Mouse (Mus musculus) midbrain, embryonic 10.5 days (tissue): ENCODE data around the gene Paox. TPM values are rescaled to one million over a fixed set of nuclear protein-coding genes. Genes with fewer than 3 reads are reported as not detected.

Experiments used
- DNase-seq: peaks from one replicate; pipeline ENCODE4 v3.0.0-alpha.2; 2017; ENCODE audit warnings: low spot score
- H3K27ac ChIP-seq: fragments of 300-500 bp; sonication (generic); replicated peaks from 2 replicates; pipeline ENCODE4 v1.5.1; 2016; ENCODE audit warnings: mild to moderate bottlenecking
- H3K27me3 ChIP-seq: fragments of 300-500 bp; sonication (generic); 2 replicates; pipeline ENCODE4 v1.6.1; 2016; ENCODE audit warnings: low read depth, mild to moderate bottlenecking; ENCODE audit not compliant: poor library complexity, severe bottlenecking
- H3K36me3 ChIP-seq: fragments of 300-500 bp; sonication (generic); 2 replicates; pipeline ENCODE4 v1.6.1; 2016; ENCODE audit warnings: mild to moderate bottlenecking, moderate library complexity
- H3K4me1 ChIP-seq: fragments of 300-500 bp; sonication (generic); 2 replicates; pipeline ENCODE4 v1.6.1; 2016
- H3K4me3 ChIP-seq: fragments of 300-500 bp; sonication (generic); 2 replicates; pipeline ENCODE4 v1.5.1; 2016; ENCODE audit warnings: mild to moderate bottlenecking, moderate library complexity
- H3K9me3 ChIP-seq: fragments of 300-500 bp; sonication (generic); replicated peaks from 2 replicates; pipeline ENCODE4 v1.6.1; 2016; ENCODE audit warnings: mild to moderate bottlenecking
- WGBS: fragments of 180-500 bp; shearing (Covaris S2); methylation state at CpG from one replicate; pipeline ENCODE4 v1.1.7; 2016; 5-methylcytosine and 5-hydroxymethylcytosine counted together
- polyA plus RNA-seq: library from polyadenylated mRNA; unstranded; fragments of >200 nt; fragmentation: Nextera tagmentation; extraction: Ambion mirVana; gene quantifications from 2 replicates; pipeline ENCODE4 v1.2.1, GENCODE M21; 2016

Paox gene
- polyA plus RNA-seq, 1 experiment from 2014 or later = 18.5 TPM

GRCm38 (mm10) chr7:140095556-140095955 is 20.0 kb upstream of the Paox start:
- no peaks in the 10 kb centered on the region for H3K36me3 ChIP-seq
- H3K27ac ChIP-seq = no peak overlapping the region
- H3K4me3 ChIP-seq = no peak overlapping the region
- no peaks in the 10 kb centered on the region for H3K4me1 ChIP-seq
- WGBS = 71% methylated on average over 1 of the region's 1 CpGs
- H3K9me3 ChIP-seq = no peaks in the 10 kb centered on the region
- peaks cover 8% of the 10 kb centered on the region for H3K27me3 ChIP-seq
- no peak for DNase-seq

GRCm38 (mm10) chr7:140096055-140096454 is 19.5 kb upstream of the Paox start:
- H3K9me3 ChIP-seq = no peaks in the 10 kb centered on the region
- no peak for DNase-seq
- H3K36me3 ChIP-seq = no peaks in the 10 kb centered on the region
- no peak overlapping the region for H3K4me3 ChIP-seq
- H3K27ac ChIP-seq = no peak overlapping the region
- H3K27me3 ChIP-seq = peaks cover 13% of the 10 kb centered on the region
- no peaks in the 10 kb centered on the region for H3K4me1 ChIP-seq

- H3K4me3 ChIP-seq = no peak overlapping the region
- no peaks in the 10 kb centered on the region for H3K36me3 ChIP-seq
- no peak overlapping the region for H3K27ac ChIP-seq
- peaks cover 17% of the 10 kb centered on the region for H3K4me1 ChIP-seq
- DNase-seq = no peak
- peaks cover 30% of the 10 kb centered on the region for H3K27me3 ChIP-seq
- WGBS = 85% methylated on average over 1 of the region's 1 CpGs
- no peaks in the 10 kb centered on the region for H3K9me3 ChIP-seq
Observed at GRCm38 (mm10) chr7:140098466-140098865, 17.1 kb upstream of the Paox start.

- Histone ChIP-seq H3K4me3 (peak overlapping the region; percentile 57), H3K27ac (peak overlapping the region; percentile 75; the same call in 1 of the 2 replicates), H3K4me1 (peaks cover 17% of the 10 kb centered on the region), H3K9me3 (no peaks in the 10 kb centered on the region), H3K36me3 (peaks cover 18% of the 10 kb centered on the region), H3K27me3 (peaks cover 23% of the 10 kb centered on the region)
- 70% methylated on average over 10 of the region's 10 CpGs for WGBS
- DNase-seq = no peak
Observed at GRCm38 (mm10) chr7:140101498-140101897, 14.1 kb upstream of the Paox start.

GRCm38 (mm10) chr7:140101993-140102860 is 13.4 kb upstream of the Paox start, which contains the start of gene Fuom:
Gene Fuom, minus strand, starts transcription at chr7:140102441.
- Histone ChIP-seq H3K9me3 (no peaks in the 10 kb centered on the region), H3K4me1 (peaks cover 17% of the 10 kb centered on the region), H3K36me3 (peaks cover 26% of the 10 kb centered on the region), H3K27me3 (peaks cover 23% of the 10 kb centered on the region), H3K27ac (peak within 1 kb of the TSS; percentile 75), H3K4me3 (peak within 1 kb of the TSS; percentile 57)
- DNase-seq = peak; percentile 73
- 2% methylated on average over 30 of the region's 30 CpGs for WGBS

GRCm38 (mm10) chr7:140104009-140104408 is 11.6 kb upstream of the Paox start:
- peaks cover 44% of the 10 kb centered on the region for H3K36me3 ChIP-seq
- WGBS = 81% methylated on average over 4 of the region's 4 CpGs
- peaks cover 23% of the 10 kb centered on the region for H3K27me3 ChIP-seq
- H3K4me1 ChIP-seq = peaks cover 17% of the 10 kb centered on the region
- no peak for DNase-seq
- H3K27ac ChIP-seq = no peak overlapping the region
- H3K9me3 ChIP-seq = no peaks in the 10 kb centered on the region
- H3K4me3 ChIP-seq = no peak overlapping the region

- Histone ChIP-seq H3K9me3 (no peaks in the 10 kb centered on the region), H3K36me3 (peaks cover 60% of the 10 kb centered on the region), H3K27me3 (no peaks in the 10 kb centered on the region), H3K27ac (no peak overlapping the region), H3K4me3 (no peak overlapping the region), H3K4me1 (peaks cover 17% of the 10 kb centered on the region)
- 80% methylated on average over 3 of the region's 3 CpGs for WGBS
- DNase-seq = no peak
Observed at GRCm38 (mm10) chr7:140111943-140112342, 3.7 kb upstream of the Paox start.

- Histone ChIP-seq H3K4me3 (peak within 1 kb of the TSS; percentile 84), H3K36me3 (peaks cover 15% of the 10 kb centered on the region), H3K9me3 (no peaks in the 10 kb centered on the region), H3K27ac (peak within 1 kb of the TSS; percentile 94), H3K27me3 (no peaks in the 10 kb centered on the region), H3K4me1 (peaks cover 21% of the 10 kb centered on the region)
- DNase-seq = peak; percentile 83
- 5% methylated on average over 28 of the region's 28 CpGs for WGBS
Observed at GRCm38 (mm10) chr7:140116329-140117054, 893 bp downstream of the Paox start, which contains the start of gene Echs1. Gene Echs1, minus strand, starts transcription at chr7:140116476.

GRCm38 (mm10) chr7:140120484-140120883 is 4.9 kb downstream of the Paox start:
- H3K27ac ChIP-seq = no peak overlapping the region
- no peak overlapping the region for H3K4me3 ChIP-seq
- no peaks in the 10 kb centered on the region for H3K27me3 ChIP-seq
- no peaks in the 10 kb centered on the region for H3K9me3 ChIP-seq
- DNase-seq = no peak
- H3K4me1 ChIP-seq = peaks cover 19% of the 10 kb centered on the region
- no peaks in the 10 kb centered on the region for H3K36me3 ChIP-seq
- WGBS = 88% methylated on average over 2 of the region's 2 CpGs

GRCm38 (mm10) chr7:140121338-140121910 is 5.8 kb downstream of the Paox start:
- Histone ChIP-seq H3K36me3 (no peaks in the 10 kb centered on the region), H3K27ac (no peak overlapping the region), H3K27me3 (no peaks in the 10 kb centered on the region), H3K4me3 (no peak overlapping the region), H3K9me3 (no peaks in the 10 kb centered on the region), H3K4me1 (peaks cover 20% of the 10 kb centered on the region)
- 83% methylated on average over 13 of the region's 13 CpGs for WGBS
- DNase-seq = no peak

- WGBS = 39% methylated on average over 4 of the region's 4 CpGs
- no peak for DNase-seq
Observed at GRCm38 (mm10) chr7:140122765-140123164, 7.2 kb downstream of the Paox start.

GRCm38 (mm10) chr7:140124382-140124781 is 8.8 kb downstream of the Paox start:
- H3K36me3 ChIP-seq = 0 out of 2 replicates have a peak, but pooled peaks cover 4% of the 10 kb centered on the region
- H3K9me3 ChIP-seq = no peaks in the 10 kb centered on the region
- H3K4me3 ChIP-seq = no peak overlapping the region
- no peak overlapping the region for H3K27ac ChIP-seq
- no peak for DNase-seq
- no peaks in the 10 kb centered on the region for H3K27me3 ChIP-seq
- 91% methylated on average over 1 of the region's 1 CpGs for WGBS
- peaks cover 18% of the 10 kb centered on the region for H3K4me1 ChIP-seq

More at GRCm38 (mm10) chr7:140122765-140123164, 7.2 kb downstream of the Paox start:
- Histone ChIP-seq H3K4me1 (peaks cover 18% of the 10 kb centered on the region), H3K27ac (no peak overlapping the region), H3K4me3 (no peak overlapping the region), H3K9me3 (no peaks in the 10 kb centered on the region), H3K27me3 (no peaks in the 10 kb centered on the region), H3K36me3 (no peaks in the 10 kb centered on the region)
